Mouse (Mus musculus) spleen, adult 2 months (tissue): Measurements from ENCODE around the gene Rad9b.

Experiments
- CTCF ChIP-seq: fragments of 200-500 bp; IDR thresholded peaks from 2 replicates; pipeline ENCODE4 v1.5.1; 2011; ENCODE audit warnings: mild to moderate bottlenecking, inconsistent platforms; ENCODE audit not compliant: insufficient read depth, insufficient read length, insufficient replicate concordance; ENCODE audit errors: extremely low read depth
- POLR2A ChIP-seq: fragments of 200-500 bp; IDR thresholded peaks from 2 replicates; pipeline ENCODE4 v1.6.1; 2011; ENCODE audit warnings: low read depth, low read length, inconsistent platforms

GRCm38 (mm10) chr5:122403362-122403761, 49.3 kb upstream of the Rad9b start:
- no peak for TF ChIP-seq CTCF
- no peak for TF ChIP-seq POLR2A
